Mouse (Mus musculus): ENCODE measurements at regions not wholly inside any gene's neighbourhood (a gene's known extent, or its start where the extent isn't known, plus 50 kb on each side); places are given as distances from the start of the nearest gene placed in this dataset.

GRCm38 (mm10) chr13:37506701-37507100 lies 161.7 kb downstream of the Ly86 start:
- TF ChIP-seq CTCF (IDR thresholded peaks at IDR 0.05; ENCODE audit: low read depth) (no peak), EP300 (IDR thresholded peaks at IDR 0.05; ENCODE audit: low read depth) (no peak)
